In genomic region chr3:41101905-41102304, GRCm38 (mm10) we compare ENCODE assay signal across 24 mouse cellular contexts. TPM values are rescaled to one million over a fixed set of nuclear protein-coding genes. Genes with fewer than 3 reads are reported as not detected.
DNase-seq lines count a peak whose midpoint lies in the region; ATAC-seq and TF ChIP-seq lines count a peak whose summit lies in the region.
"Had no signal": no experiment of that assay in that cellular context is flagged by ENCODE, and none has a peak within 500 bp of the region (broad histone marks: within the 10 kb centered on the region; RNA-seq: fewer than 3 reads in every experiment).

No protein-coding gene starts in this region.

- peak; percentile 5 for DNase-seq in adrenal gland, postnatal 14 days
- no peak for DNase-seq in adrenal gland, postnatal 36 days
- DNase-seq in adipocyte (ENCODE audit: low spot score) = peak; percentile 77
- DNase-seq in heart, postnatal 0 days (ENCODE audit: low spot score) = peak; percentile 53
- DNase-seq in neural tube, embryonic 10.5 days (ENCODE audit: extremely low spot score, low spot score) = no peak
- no peak for DNase-seq in testis, postnatal 14 days (ENCODE audit: low spot score)
- DNase-seq: cerebellum, adult 9-10 months; gastrocnemius, postnatal 14 days; kidney, adult 9 months; kidney, postnatal 25 days; lung, adult 2 months; spleen, adult 18-20 months; thymus, adult 2 months had no signal

- no peaks in the 10 kb centered on the region for H3K36me3 ChIP-seq in heart, postnatal 0 days (replicated peaks; ENCODE audit: control insufficient read depth, insufficient read depth, low read length)
- H3K36me3 ChIP-seq in small intestine, adult 2 months (ENCODE audit: control insufficient read depth, insufficient read depth, low read length) = no peaks in the 10 kb centered on the region
- H3K36me3 ChIP-seq: embryonic facial prominence, embryonic 10.5 days; forebrain, embryonic 12.5 days; G1E; limb, embryonic 10.5 days; midbrain, embryonic 15.5 days; neural tube, embryonic 15.5 days had no signal

- no peaks in the 10 kb centered on the region for H3K27me3 ChIP-seq in heart, postnatal 0 days (ENCODE audit: control insufficient read depth, insufficient read depth, low read length)
- H3K27me3 ChIP-seq in small intestine, adult 2 months (ENCODE audit: control insufficient read depth, insufficient read depth, low read length) = no peaks in the 10 kb centered on the region
- H3K27me3 ChIP-seq: forebrain, embryonic 12.5 days; midbrain, embryonic 15.5 days; neural tube, embryonic 15.5 days had no signal

- no peaks in the 10 kb centered on the region for H3K9me3 ChIP-seq in heart, postnatal 0 days (replicated peaks; ENCODE audit: control insufficient read depth, low read length)
- H3K9me3 ChIP-seq: embryonic facial prominence, embryonic 10.5 days; forebrain, embryonic 12.5 days; G1E; limb, embryonic 10.5 days; midbrain, embryonic 15.5 days; neural tube, embryonic 15.5 days had no signal

- H3K4me2 ChIP-seq in heart, postnatal 0 days (ENCODE audit: low read depth, low read length) = no peak overlapping the region
- H3K4me2 ChIP-seq: forebrain, embryonic 12.5 days; liver, embryonic 11.5 days; midbrain, embryonic 15.5 days; neural tube, embryonic 15.5 days had no signal

- no peak for TF ChIP-seq EP300 in heart, postnatal 0 days (IDR thresholded peaks at IDR 0.05; ENCODE audit: low read depth)

- H3K4me1 ChIP-seq in heart, postnatal 0 days (ENCODE audit: control insufficient read depth, insufficient read depth) = peaks cover 15% of the 10 kb centered on the region
- peaks cover 21% of the 10 kb centered on the region; the same call in 1 of the 2 replicates for H3K4me1 ChIP-seq in small intestine, adult 2 months (ENCODE audit: control insufficient read depth, insufficient read depth, insufficient read length, low read length)
- H3K4me1 ChIP-seq: embryonic facial prominence, embryonic 10.5 days; forebrain, embryonic 12.5 days; limb, embryonic 10.5 days; megakaryocyte, embryonic 14.5 days; midbrain, embryonic 15.5 days; neural tube, embryonic 15.5 days had no signal

- no peak overlapping the region for H3K4me3 ChIP-seq in heart, postnatal 0 days (ENCODE audit: low read depth, low read length)
- no peak overlapping the region for H3K4me3 ChIP-seq in small intestine, adult 2 months (ENCODE audit: low read depth, low read length)
- H3K4me3 ChIP-seq: embryonic facial prominence, embryonic 10.5 days; forebrain, embryonic 12.5 days; limb, embryonic 10.5 days; megakaryocyte, embryonic 14.5 days; midbrain, embryonic 15.5 days; myocyte; neural tube, embryonic 15.5 days had no signal

- ATAC-seq in heart, postnatal 0 days (ENCODE audit: insufficient read depth, low read depth) = peak; percentile 44
- ATAC-seq: hindbrain, postnatal 0 days; midbrain, embryonic 15.5 days had no signal

- 51% methylated on average over 9 of the region's 9 CpGs for WGBS in heart, postnatal 0 days
- 23% methylated on average over 9 of the region's 9 CpGs for WGBS in small intestine, adult 2 months

- H3K27ac ChIP-seq in heart, postnatal 0 days (ENCODE audit: low read depth) = peak overlapping the region; percentile 72
- peak overlapping the region; percentile 91 for H3K27ac ChIP-seq in small intestine, adult 2 months (ENCODE audit: insufficient read depth, low read depth, low read length)
- H3K27ac ChIP-seq: embryonic facial prominence, embryonic 10.5 days; forebrain, embryonic 12.5 days; hindbrain, postnatal 0 days; limb, embryonic 10.5 days; midbrain, embryonic 15.5 days; neural tube, embryonic 15.5 days had no signal

- no peak overlapping the region for H3K9ac ChIP-seq in heart, postnatal 0 days (replicated peaks; ENCODE audit: low read depth, low read length)
- H3K9ac ChIP-seq: forebrain, embryonic 12.5 days; midbrain, embryonic 15.5 days; neural tube, embryonic 15.5 days had no signal

- TF ChIP-seq CTCF in heart, postnatal 0 days (IDR thresholded peaks at IDR 0.05; ENCODE audit: low read depth) = no peak
- TF ChIP-seq CTCF in small intestine, adult 2 months (IDR thresholded peaks at IDR 0.05; ENCODE audit: extremely low read depth, insufficient read length, insufficient replicate concordance, low read depth, low read length) = no peak

- no peak for TF ChIP-seq POLR2A in small intestine, adult 2 months (IDR thresholded peaks at IDR 0.05; ENCODE audit: low read depth, low read length)

RNA-seq across cellular contexts. Expression of gene Pgrmc2, which starts 19.1 kb away (rescaled TPM):
- total RNA-seq in adrenal gland, postnatal 14 days (2021) = 42.3 and 45.1 TPM in 2 replicates
- 10 to 100 TPM; 59.1 to 59.3 TPM for total RNA-seq in adrenal gland, postnatal 36 days (2021)
- 18.4 and 34.1 TPM in 2 replicates for total RNA-seq in heart, postnatal 0 days (2014; rRNA removed; ENCODE audit: low replicate concordance)
- polyA plus RNA-seq in heart, postnatal 0 days (2015; fragmentation: Nextera tagmentation; extraction: Ambion mirVana) = 29.5 and 32.1 TPM in 2 replicates
- 11.3 and 16.7 TPM in 2 replicates for polyA plus RNA-seq in small intestine, adult 2 months (2012; rRNA removed)

Comparison
In these comparisons a context has a peak if more than half of its experiments do, and no peak if none do; other contexts are left out.
1. DNase-seq: peak in adrenal gland, postnatal 14 days (single experiment), adipocyte (single experiment) and heart, postnatal 0 days (single experiment); none in adrenal gland, postnatal 36 days (0 of 2), neural tube, embryonic 10.5 days (single experiment) and testis, postnatal 14 days (single experiment).